Mouse (Mus musculus) ES-Bruce4 (cell line): ENCODE measurements around the gene Cacna2d3.

ENCODE experiments used
- CTCF ChIP-seq: IDR thresholded peaks from one replicate; pipeline ENCODE4 v1.8.1; 2011; ENCODE audit warnings: low read depth, low read length
- EP300 ChIP-seq: IDR thresholded peaks from 2 replicates; pipeline ENCODE4 v1.6.1; 2011; ENCODE audit warnings: low read depth, low read length; ENCODE audit not compliant: insufficient read depth
- POLR2A ChIP-seq: IDR thresholded peaks from one replicate; pipeline ENCODE4 v1.8.1; 2011; ENCODE audit warnings: low read length; ENCODE audit not compliant: insufficient read depth

DNA sequence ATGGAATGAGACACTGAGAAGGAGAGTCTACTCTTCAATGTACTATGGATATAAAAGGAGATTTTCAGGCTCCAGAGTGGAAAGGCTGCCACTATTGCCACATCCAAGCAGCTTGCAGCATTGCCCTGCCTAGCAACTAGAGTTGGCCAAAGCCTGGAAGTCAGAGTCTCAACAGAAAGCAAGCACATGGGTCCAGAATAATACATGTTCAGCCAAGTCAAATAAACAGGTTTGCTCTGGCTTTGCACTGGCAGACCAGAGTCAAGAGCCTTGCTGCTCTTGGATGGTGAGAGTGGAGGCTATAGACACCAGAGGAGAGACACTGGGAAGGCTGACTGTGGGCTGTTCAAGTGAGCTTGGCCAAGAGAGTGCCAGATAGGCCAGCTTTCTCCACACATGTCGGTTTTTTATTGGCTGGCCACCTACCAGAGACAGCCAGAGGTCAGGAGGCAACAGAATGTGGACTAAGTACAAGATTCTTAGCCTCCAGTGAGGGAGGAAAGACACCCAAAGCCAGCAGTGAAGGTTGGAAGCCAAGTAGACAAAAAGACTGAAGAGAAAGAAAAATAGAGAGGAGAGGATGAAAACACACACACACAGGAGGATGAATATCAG lies 49.1 kb downstream of the Cacna2d3 start:
- TF ChIP-seq CTCF: no peak
- TF ChIP-seq POLR2A: no peak
- no peak for TF ChIP-seq EP300
